Mouse (Mus musculus) cerebellum, adult (tissue): Measurements from ENCODE around the gene Cacna1h.

ENCODE experiments used
- ATAC-seq: cut with Nextera tagmentation; 2 replicates; pipeline ENCODE4 v1.9.2; 2017; ENCODE audit warnings: mild to moderate bottlenecking, moderate library complexity, mixed read lengths; ENCODE audit not compliant: insufficient number of reproducible peaks, low FRiP score, low TSS enrichment

Gene Cacna1h

DNA sequence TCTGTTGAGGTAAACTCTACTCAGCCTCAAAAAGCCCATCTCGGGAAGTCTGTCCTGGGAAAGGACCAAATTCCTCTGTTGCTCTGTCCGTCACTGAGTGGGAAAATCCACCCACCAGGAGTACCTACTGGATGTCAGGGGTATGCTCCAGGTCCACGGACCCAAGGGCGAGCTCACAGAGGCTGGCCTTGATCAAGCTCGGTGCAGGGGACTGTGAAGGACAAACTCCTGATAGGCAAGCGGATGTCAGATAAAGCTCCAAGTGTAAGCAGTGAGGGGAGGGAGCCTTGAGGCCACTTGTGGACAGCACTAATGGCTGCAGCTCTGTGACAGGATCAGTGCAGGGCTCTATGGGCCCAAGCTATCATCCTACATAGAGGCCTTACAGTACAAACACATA is 23.4 kb downstream of the Cacna1h start:
- no peak for ATAC-seq

DNA sequence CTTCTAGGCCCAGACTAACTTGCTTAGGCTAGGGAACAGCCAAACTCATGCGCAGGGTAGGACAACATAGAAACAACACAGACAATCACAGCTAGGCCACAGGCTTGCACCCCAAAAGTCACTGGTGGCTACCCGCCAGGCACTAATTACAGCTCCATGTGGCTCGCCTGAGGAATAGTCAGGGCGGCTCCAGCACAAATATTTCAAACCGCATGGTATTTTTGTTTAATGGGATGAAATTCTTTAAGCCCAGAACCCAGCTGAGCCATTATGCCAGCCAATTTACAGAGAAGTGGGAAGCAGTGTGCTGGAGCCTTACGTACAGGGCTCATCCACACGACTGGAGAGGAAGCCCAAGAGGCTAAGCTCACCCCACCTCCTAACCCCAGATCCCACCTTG is 24.0 kb downstream of the Cacna1h start:
- ATAC-seq: no peak

DNA sequence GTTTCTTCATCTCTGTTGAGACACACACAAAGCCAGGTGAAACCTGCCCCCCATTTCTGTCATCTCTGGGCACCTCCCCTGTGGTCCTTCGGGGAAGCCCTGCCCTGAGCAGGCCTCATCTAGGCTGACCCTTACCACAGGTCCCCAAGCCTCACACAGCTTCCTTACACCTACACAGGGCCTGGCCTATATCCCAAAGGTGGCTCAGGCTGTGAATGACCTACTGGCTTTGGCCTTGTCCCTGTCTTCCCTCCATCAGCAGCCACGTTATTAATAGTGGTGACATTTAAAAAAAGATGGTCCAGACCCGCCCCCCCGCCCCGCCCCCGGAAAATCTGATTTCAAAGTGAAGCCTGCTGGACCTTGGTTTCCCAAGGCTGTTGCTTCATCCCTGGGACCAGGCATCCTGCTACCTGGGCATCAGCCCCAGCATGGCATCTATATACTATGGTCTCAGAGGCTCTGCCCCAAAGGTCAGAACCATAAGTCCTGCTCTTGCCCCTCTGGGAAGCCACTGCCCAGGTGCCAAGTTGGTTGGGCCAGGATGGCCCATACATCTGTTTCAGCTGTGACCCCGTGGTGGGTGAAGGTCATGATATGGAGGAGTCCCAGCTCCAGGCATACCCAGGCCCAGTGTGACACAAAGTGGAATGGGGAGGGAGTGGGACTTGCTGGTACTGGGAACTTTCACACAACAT is 25.1 kb downstream of the Cacna1h start:
- ATAC-seq: no peak

DNA sequence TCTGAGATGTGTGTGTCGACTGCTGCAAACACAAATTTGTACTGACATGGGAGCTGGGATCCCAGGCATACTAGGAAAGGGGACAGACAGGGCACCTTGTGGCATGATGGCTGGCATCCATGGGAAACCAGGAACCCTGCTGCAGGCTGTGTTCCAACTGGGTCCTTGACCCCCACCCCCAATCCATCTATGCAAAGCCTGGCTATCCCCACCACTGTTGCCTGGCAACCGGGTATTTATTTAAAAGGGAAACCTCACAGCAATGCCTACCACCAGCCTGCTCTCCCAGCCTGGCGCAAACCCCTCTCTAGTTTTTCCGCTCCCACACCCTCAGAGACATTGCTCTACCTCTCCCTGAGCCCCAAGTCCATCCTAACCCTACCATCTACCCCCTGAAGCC is 26.2 kb downstream of the Cacna1h start:
- ATAC-seq: no peak

DNA sequence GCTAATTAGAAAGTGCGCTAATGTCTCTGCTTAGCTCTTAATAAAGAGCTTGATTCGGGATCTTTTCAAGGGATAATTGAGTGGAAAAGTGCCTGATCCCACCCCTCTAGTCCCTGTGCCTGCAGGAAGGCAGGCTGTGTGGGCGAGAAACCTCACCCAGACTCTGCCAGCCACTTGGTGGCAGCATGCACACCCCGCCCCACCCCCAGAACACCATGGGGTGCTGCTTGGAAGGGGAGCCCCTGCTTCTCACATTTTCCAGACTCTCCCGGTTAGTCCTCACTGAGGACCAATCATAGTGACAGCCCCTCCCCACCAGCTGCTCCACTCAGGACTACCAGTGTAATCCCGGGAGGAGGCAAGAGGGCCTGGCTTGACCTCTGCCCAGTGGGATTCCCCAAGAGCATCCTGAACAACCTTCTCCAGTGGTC is 27.6 kb downstream of the Cacna1h start:
- no peak for ATAC-seq

DNA sequence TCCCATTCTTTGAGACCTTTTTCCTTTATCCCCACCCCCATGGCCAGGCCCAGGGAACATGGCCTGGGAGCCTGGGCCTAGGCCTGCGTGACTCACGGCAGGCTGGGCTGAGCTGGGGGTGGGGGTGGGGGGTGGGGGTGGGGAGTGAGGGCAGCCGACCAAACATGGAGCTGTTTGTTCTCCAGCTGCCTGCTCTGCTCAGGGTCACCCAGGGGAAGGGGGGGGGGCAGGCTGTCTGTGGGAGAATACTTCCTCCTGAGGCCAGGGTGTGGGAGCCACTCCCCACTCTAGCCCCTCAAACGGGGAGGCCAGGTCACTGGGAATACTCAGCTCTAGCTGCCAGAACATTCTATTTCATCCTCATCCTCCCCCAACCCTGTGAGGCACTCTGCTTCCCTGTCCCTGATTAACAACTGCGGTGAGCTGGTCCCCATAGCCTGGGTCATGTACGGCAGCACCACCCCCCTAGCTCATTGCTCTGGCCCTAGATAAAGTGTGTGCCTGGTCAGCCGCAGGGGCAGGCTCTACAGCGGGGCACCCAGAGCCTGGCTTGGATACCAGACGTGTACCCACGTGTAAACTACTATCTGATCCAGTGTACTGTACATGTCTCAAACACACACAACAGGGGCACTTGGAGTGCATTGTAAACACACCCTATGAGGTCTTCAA is 28.2 kb downstream of the Cacna1h start:
- no peak for ATAC-seq

DNA sequence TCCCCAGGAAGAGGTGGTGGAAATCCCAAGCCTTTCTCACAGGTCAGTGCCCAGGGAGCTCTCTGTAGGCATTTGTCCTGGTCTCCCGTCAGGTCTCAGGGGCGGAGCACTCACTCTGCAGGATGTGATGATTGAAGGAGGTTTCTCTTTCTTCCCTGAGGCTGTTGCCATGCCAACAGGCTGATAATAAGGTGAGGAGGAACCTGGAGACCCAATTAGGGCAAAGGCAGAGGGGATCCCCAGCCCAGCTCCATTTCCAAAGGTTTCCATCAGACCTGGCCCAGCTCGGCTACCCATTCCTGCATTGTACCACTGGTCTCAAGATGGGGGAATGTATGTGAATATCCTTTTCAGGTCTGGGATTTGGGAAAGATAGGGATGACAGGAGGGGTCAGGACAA is 29.4 kb downstream of the Cacna1h start:
- ATAC-seq: no peak

DNA sequence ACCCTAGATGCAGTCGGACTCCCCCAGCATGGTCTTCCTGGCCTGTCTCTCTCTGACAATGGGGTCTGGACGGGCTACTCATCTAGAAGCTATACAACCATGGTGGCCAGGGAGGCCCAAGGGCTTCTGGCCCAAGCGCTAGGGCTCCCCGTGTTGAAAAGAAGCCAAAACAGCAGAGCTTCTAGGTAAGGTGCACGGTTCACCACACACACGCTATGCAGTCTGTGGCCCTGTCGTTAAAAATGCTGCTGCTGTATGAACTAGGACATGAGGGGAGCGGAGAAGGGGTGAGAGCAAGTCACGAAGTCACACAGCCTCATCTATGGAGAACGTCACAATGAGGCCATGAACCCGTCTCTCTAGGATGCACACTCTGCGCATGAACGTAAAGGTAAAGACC is 31.4 kb downstream of the Cacna1h start:
- no peak for ATAC-seq

DNA sequence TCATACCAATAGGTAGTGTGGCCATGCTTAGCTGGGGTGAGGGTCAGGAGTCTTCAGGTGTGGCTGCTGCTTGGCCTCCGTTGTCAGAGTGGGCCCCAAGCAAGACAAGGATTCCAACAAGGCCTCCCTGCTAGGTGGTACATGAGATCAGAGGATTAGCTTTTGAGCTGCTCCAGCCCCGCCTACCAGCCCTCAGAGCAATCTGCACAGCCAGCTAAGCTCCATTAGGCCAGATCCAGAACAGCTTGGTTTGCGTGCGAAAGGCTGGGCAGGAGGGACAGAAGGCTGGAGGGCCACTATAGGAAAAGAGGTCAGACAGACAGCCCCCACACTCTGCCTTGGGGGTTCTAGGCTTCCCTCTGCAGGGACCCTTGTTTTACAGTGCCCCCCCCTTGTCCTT is 32.1 kb downstream of the Cacna1h start:
- ATAC-seq: no peak

DNA sequence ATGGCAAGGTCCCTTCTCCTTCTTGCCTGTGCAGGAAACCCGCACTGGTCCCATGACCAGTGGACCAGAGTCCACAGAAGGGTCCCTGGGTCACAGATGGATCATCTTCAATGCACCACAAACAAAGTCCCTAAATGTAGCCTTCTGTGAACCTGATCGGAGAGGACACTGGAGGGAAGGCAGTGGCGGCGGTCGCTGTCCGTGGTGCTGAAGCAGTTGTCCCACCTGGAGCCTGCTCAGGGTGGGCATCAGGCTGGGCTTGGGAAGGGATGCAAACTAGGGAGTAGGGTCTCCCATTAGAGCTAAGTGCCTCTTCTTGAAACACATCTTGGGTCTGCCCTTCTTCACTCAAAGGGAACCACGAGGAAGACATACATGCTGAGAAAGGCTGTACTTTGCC is 33.1 kb downstream of the Cacna1h start:
- no peak for ATAC-seq

DNA sequence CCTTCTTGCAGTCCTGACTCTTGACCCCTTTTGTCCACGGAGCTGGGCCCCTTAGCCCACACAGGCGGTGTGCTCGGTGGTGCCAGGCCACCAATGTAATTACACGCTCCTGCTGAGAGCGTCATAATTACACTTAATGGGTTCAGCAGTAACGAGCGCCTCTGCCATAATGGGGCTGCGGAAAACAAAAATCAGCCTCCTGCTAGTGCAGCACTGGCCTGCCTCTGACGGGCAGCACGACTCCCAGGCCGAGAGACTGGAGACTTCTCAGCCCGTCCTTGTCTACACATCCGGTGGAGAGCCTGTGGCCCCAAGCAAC is 35.1 kb downstream of the Cacna1h start:
- no peak for ATAC-seq

DNA sequence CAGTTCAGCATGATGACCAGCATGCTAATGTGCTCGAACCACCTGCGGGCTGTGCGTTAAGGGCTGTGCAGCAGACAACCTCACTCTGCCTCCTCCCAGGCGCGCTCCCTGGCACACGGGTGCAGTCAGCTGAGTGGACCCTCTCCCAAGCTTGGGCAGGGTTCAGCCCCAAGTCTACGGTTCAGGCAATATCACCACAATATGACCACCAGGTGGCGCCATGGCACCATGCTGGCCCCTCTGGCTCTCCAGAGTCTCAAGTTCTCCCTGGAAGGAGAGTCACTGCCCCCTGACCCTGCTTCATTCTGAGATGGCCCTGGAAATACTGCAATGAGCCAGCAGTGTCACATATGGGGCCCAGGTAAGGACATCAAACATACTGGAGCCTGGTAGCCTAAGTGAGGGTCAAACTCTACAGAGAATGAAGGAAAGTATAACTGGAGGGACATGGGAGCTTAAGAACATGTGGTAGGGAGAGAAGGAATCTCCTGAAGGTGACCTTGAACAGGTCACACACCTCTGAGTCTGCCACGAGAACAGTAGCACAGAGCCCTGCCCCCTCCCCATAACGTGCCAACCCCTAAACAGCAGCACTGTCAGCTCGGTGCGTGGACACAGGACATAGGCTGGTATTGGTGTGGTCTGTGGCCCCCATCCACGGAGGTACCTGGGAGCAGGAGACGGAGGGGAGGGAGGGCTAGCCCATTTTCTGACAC is 35.6 kb downstream of the Cacna1h start:
- 0 out of 2 replicates have a peak, but pooled peaks have one; percentile 31 for ATAC-seq

DNA sequence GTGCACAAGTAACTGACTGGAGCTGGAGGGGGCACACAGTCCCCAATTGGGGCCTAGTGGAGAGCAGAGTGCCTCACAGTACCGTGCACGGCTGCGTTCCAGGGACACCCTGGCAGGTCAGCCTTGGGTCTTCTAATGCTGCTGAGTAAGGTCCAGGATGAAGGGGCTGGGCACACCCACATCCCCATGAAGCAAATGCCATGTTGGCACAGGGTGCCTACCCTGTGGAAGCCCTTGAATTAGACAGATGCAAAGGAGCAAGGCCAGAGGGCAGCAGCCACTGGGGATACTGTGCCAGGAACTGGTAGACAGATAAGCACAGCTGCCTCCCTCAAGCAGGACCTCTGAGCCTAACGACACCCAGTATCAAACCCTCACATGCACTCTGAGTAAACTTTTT is 39.1 kb downstream of the Cacna1h start:
- ATAC-seq: no peak

DNA sequence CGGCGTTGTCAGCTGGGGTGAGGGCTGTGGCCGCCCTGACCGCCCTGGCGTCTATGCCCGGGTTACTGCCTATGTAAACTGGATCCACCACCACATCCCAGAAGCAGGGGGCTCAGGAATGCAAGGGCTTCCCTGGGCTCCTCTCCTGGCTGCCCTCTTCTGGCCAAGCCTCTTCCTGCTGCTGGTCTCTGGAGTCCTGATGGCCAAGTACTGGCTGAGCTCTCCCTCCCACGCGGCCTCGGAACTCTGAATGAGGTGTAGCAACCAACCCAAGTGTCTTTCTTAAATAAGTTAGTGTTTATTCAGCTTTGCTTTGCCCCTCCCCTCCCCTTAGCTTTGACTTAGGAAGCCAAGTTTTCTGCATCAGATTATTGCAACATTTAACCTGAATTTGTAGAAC is 59.6 kb downstream of the Cacna1h start:
- ATAC-seq: no peak

DNA sequence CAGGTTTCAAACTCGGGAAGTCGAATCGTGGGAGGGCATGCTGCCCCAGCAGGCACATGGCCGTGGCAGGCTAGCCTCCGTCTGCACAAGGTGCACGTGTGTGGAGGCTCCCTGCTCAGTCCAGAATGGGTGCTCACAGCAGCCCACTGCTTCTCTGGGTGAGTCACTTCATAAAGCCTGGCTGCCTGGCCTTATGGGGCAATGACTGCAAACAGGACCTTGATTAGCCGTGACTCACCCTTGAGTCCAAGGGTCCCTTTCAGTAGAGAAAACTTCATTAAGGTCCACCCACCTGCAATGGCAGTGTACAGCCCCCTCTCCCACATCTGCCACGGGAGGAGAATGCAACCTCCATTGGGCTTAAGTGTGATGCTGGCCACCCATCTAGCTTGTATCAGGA is 61.1 kb downstream of the Cacna1h start:
- no peak for ATAC-seq

DNA sequence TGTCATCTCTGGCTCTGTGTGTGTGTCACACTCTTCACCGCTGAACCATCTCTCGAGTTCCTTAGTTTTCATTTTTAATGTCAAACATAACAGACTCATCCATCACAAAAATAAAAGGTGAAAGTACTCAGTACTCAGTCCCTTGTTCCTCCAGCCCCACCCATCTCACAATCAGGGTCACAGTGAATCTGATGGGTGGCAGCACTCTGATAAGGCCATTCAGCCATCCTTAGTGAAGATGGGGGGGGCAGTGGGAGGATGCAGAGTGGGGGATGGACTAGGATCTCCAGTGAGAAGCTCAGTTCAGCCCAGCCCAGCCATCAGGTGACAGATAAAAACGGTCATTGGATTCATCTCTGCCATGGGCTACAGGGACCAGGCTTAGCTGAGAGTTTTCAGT is 64.6 kb downstream of the Cacna1h start, which contains the start of gene Tpsg1:
Tpsg1 (plus strand) TSS at position 301 of the 400 bp plus-strand sequence.
- no peak for ATAC-seq

DNA sequence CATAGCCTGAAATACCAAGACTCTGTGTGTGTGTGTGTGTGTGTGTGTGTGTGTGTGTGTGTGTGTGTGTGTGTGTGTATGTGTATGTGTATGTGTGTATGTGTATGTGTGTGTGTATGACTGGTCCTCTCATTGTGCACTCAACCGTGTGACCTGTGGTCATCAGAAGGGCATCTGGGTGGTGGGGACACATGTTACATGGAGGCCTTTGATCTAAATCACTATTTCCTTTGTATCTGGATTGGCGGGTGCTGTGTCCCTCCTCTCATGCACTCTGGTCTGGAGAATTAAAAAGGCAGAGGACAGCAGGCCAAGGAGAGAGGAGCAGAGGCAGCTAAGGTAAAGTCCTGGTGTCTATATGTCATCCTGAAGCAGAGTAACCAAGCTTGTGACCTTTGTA is 67.6 kb downstream of the Cacna1h start, which contains the start of gene Tpsb2:
Tpsb2 (plus strand) TSS at position 301 of the 400 bp plus-strand sequence.
- ATAC-seq: no peak

DNA sequence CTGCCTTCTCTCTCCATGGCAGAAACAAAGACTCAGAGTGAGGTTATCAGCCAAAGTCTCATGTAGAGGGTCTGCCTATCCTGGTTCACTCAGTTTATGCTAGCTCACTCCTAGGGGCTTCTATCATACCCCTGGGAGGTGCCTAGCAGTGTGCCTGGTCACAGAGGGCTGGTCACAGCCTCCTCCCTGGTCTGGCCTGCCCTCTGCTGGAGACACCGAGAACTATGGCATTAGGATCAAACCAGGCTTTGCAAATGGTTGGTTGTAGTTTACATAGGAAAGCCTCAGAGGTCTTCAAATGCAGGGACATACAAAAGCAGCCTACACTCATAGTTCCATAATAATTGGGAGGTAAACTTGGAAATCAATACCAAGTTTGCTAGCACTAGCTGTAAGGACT is 69.9 kb downstream of the Cacna1h start:
- no peak for ATAC-seq

DNA sequence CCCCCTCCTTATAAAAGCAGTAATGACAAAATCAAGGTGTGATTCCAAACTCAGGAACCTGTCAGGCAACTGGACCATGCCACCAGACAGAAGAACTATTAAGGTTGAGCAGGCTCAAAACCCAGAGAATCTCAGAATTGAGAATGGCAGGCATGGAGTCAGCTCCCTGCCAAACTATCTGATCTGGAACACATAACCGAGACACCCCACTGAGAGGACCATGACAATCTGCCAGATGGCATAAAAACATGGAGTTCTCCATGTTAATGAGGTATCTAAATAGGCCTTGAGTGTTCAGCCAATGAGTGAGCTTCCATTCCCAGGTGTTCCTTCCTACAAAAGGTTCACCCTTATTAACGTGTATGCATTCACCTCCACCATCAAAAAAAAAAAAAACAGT is 72.3 kb downstream of the Cacna1h start:
- no peak for ATAC-seq

DNA sequence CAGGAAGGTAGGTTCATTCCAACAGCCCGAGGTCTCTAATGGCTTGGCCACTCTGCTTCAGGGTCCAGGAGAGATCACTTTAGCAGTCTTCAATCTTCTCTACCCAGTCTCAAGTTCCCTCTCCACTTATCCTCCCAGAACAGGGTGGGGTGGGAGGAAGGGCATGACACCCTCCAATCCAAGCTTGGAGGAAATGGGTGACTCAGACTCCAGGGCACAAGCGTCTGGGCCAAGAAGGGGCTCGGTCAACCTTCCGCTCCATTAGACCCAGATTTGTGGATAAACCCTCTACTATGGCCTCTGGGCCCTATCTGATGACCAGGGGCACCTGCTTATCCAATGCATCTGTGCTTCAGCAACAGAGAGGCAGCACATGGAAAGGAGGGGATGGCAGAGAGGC is 88.1 kb downstream of the Cacna1h start, which contains the start of gene Tpsab1:
Tpsab1 (minus strand) TSS at position 101 of the 400 bp plus-strand sequence.
- no peak for ATAC-seq

DNA sequence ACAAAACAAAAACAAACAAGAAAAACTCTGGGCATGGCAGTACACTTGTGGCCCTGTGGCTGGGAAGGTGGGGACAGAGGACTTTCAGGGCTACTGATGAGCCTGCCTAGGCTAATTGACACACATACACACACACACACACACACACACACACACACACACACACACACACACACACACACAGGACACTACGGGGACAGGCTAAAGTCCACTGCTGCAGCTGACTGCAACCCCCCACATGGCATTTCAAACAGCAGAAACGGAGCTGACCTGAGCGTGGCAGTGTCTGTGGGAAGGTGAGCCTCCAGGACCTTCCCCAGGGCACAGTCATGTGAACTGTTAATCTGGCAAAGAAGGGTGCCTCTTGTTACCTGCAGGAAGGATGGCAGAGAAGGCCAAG is 92.1 kb downstream of the Cacna1h start:
- no peak for ATAC-seq
